Mouse (Mus musculus) forebrain, embryonic 11.5 days (tissue): ENCODE measurements at regions not wholly inside any gene's neighbourhood (a gene's known extent, or its start where the extent isn't known, plus 50 kb on each side); places are given as distances from the start of the nearest gene placed in this dataset.
A peak's percentile ranks its signal among the peaks of the same experiment; 100 is the strongest.

Experiments
- ATAC-seq: fragments of 200-750 bp; cut with Nextera tagmentation; replicated peaks from 2 replicates; pipeline ENCODE4 v1.8.0; 2017; ENCODE audit warnings: moderate TSS enrichment; ENCODE audit not compliant: low FRiP score
- DNase-seq: peaks from one replicate; pipeline ENCODE4 v3.0.0-alpha.2; 2017; ENCODE audit warnings: low spot score
- H3K27ac ChIP-seq: fragments of 300-500 bp; sonication (generic); 2 replicates; pipeline ENCODE4 v1.5.1; 2014; ENCODE audit warnings: low read depth, low read length
- H3K27me3 ChIP-seq: fragments of 300-500 bp; sonication (generic); 2 replicates; pipeline ENCODE4 v1.6.1; 2014; ENCODE audit warnings: mild to moderate bottlenecking, low read length, mixed read lengths; ENCODE audit not compliant: control insufficient read depth, insufficient read depth
- H3K36me3 ChIP-seq: fragments of 300-500 bp; sonication (generic); 2 replicates; pipeline ENCODE4 v1.6.1; 2014; ENCODE audit warnings: mild to moderate bottlenecking, low read length, moderate library complexity, mixed read lengths; ENCODE audit not compliant: control insufficient read depth, insufficient read depth
- H3K4me1 ChIP-seq: fragments of 300-500 bp; sonication (generic); replicated peaks from 2 replicates; pipeline ENCODE4 v1.6.1; 2014; ENCODE audit warnings: low read length, mixed read lengths; ENCODE audit not compliant: control insufficient read depth, insufficient read depth
- H3K4me2 ChIP-seq: fragments of 300-500 bp; sonication (generic); 2 replicates; pipeline ENCODE4 v1.6.1; 2014; ENCODE audit warnings: low read depth, mild to moderate bottlenecking, low read length, moderate library complexity, mixed read lengths; ENCODE audit not compliant: severe bottlenecking
- H3K4me3 ChIP-seq: fragments of 300-500 bp; sonication (generic); 2 replicates; pipeline ENCODE4 v1.5.1; 2014; ENCODE audit warnings: low read depth, low read length
- H3K9ac ChIP-seq: fragments of 300-500 bp; sonication (generic); 2 replicates; pipeline ENCODE4 v1.6.1; 2014; ENCODE audit warnings: low read length
- H3K9me3 ChIP-seq: fragments of 300-500 bp; sonication (generic); 2 replicates; pipeline ENCODE4 v1.6.1; 2016; ENCODE audit warnings: low read length, mixed read lengths; ENCODE audit not compliant: control insufficient read depth
- WGBS: fragments of 180-500 bp; shearing (Covaris S2); extraction: QIAGEN DNeasy Blood & Tissue Kit; methylation state at CpG from one replicate; pipeline ENCODE4 v1.1.7; 2014; 5-methylcytosine and 5-hydroxymethylcytosine counted together

GRCm38 (mm10) chr1:72944805-72945749 lies 70.4 kb upstream of the Igfbp5 start:
- peaks cover 10% of the 10 kb centered on the region for H3K4me1 ChIP-seq
- WGBS = 7% methylated on average over 21 of the region's 21 CpGs
- H3K4me2 ChIP-seq = peak overlapping the region; percentile 46
- no peak overlapping the region for H3K27ac ChIP-seq
- no peaks in the 10 kb centered on the region for H3K27me3 ChIP-seq
- H3K9ac ChIP-seq = peak overlapping the region; percentile 12; the same call in 1 of the 2 replicates
- H3K9me3 ChIP-seq = no peaks in the 10 kb centered on the region
- DNase-seq (no peak), ATAC-seq (peak; percentile 51; the same call in 1 of the 2 replicates)
- H3K36me3 ChIP-seq = no peaks in the 10 kb centered on the region
- peak overlapping the region; percentile 3; the same call in 1 of the 2 replicates for H3K4me3 ChIP-seq

DNA sequence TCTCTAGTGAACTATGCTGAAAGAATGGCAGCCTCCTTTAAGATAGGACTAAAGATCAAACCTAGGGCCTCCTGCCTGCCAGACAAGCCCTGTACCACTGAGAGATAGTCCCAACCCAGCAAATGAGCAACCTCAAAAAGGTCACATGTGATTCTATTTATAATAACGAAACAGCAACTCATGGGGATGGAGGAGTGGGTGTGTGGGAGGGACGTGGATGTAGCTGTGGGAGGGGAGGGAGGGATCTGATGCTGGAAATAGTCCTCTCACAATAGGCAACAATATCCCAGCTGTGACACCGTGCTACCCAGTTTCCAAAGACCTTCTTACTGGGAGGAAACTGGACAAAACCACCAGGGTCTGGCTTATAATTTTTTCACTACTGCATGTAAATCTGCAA lies 69.5 kb upstream of the Igfbp5 start:
- DNase-seq = no peak
- Histone ChIP-seq H3K9me3 (no peaks in the 10 kb centered on the region), H3K9ac (no peak overlapping the region), H3K4me1 (peaks cover 10% of the 10 kb centered on the region), H3K4me3 (no peak overlapping the region), H3K27me3 (no peaks in the 10 kb centered on the region), H3K4me2 (no peak overlapping the region), H3K36me3 (no peaks in the 10 kb centered on the region), H3K27ac (no peak overlapping the region)
- ATAC-seq = no peak
- WGBS = 49% methylated on average over 3 of the region's 3 CpGs

DNA sequence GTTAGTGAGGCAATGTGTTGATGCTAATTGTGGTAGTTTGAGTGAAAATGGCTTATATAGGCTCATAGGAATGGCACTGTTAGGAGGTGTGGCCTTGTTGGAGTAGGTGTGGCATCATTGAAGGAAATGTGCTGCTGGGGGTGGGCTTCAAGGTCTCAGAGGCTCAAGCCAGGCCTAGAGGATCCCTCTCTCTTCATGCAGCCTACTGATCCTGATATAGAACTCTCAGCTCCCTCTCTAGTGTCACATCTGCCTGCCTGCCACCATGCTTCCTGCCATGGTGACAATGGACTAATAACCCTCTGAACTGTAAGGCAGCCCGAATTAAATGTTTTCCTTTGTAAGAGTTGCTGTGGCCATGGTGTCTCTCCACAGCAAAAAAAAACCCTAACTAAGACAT lies 68.4 kb upstream of the Igfbp5 start:
- ATAC-seq (no peak), DNase-seq (no peak)
- H3K9me3 ChIP-seq = no peaks in the 10 kb centered on the region
- no peak overlapping the region for H3K27ac ChIP-seq
- no peak overlapping the region for H3K4me2 ChIP-seq
- no peaks in the 10 kb centered on the region for H3K36me3 ChIP-seq
- H3K4me1 ChIP-seq = peaks cover 10% of the 10 kb centered on the region
- no peak overlapping the region for H3K9ac ChIP-seq
- WGBS = 96% methylated on average over 1 of the region's 1 CpGs
- no peak overlapping the region for H3K4me3 ChIP-seq
- no peaks in the 10 kb centered on the region for H3K27me3 ChIP-seq

- no peak overlapping the region for H3K27ac ChIP-seq
- no peaks in the 10 kb centered on the region for H3K27me3 ChIP-seq
- WGBS = 93% methylated on average over 9 of the region's 9 CpGs
- H3K4me1 ChIP-seq = peaks cover 10% of the 10 kb centered on the region
- DNase-seq = no peak
- H3K4me3 ChIP-seq = no peak overlapping the region
- no peaks in the 10 kb centered on the region for H3K36me3 ChIP-seq
- H3K9ac ChIP-seq = no peak overlapping the region
- no peaks in the 10 kb centered on the region for H3K9me3 ChIP-seq
- no peak for ATAC-seq
- H3K4me2 ChIP-seq = no peak overlapping the region
Observed at GRCm38 (mm10) chr1:72942351-72942750, 67.7 kb upstream of the Igfbp5 start.

- H3K36me3 ChIP-seq = no peaks in the 10 kb centered on the region
Observed at GRCm38 (mm10) chr1:72939948-72940347, 65.3 kb upstream of the Igfbp5 start.

GRCm38 (mm10) chr1:72936681-72937465 lies 62.2 kb upstream of the Igfbp5 start:
- Histone ChIP-seq H3K27me3 (no peaks in the 10 kb centered on the region), H3K4me1 (no peaks in the 10 kb centered on the region), H3K9ac (no peak overlapping the region), H3K4me3 (no peak overlapping the region), H3K36me3 (no peaks in the 10 kb centered on the region), H3K4me2 (no peak overlapping the region), H3K9me3 (no peaks in the 10 kb centered on the region), H3K27ac (no peak overlapping the region)
- ATAC-seq (no peak), DNase-seq (no peak)
- 88% methylated on average over 5 of the region's 5 CpGs for WGBS

More at GRCm38 (mm10) chr1:72939948-72940347, 65.3 kb upstream of the Igfbp5 start:
- 89% methylated on average over 1 of the region's 1 CpGs for WGBS
- Histone ChIP-seq H3K27me3 (no peaks in the 10 kb centered on the region), H3K27ac (no peak overlapping the region), H3K9me3 (no peaks in the 10 kb centered on the region), H3K4me1 (peaks cover 2% of the 10 kb centered on the region), H3K4me3 (no peak overlapping the region), H3K4me2 (no peak overlapping the region), H3K9ac (no peak overlapping the region)
- no peak for ATAC-seq
- DNase-seq = no peak

DNA sequence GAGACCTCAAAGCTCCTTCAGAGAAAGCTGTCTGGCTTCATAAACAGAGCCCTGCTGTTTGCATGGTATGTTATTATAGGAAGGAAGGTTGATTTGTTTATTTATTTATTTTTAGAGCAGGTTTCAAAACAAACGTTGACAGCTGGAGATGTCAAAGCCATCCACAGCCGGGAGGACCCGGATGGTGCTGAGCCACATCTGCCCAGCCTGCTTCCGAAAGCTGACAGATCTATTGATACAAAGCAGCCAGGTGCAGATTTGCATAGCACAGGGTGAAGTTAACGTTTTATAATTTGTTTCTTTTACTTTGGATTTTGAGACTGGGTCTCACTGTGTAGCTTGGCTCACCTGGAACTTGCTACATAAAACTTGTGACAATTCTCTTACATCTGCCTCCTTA lies 61.5 kb upstream of the Igfbp5 start:
- H3K4me2 ChIP-seq = no peak overlapping the region
- H3K36me3 ChIP-seq = no peaks in the 10 kb centered on the region
- no peaks in the 10 kb centered on the region for H3K4me1 ChIP-seq
- H3K27me3 ChIP-seq = no peaks in the 10 kb centered on the region
- H3K27ac ChIP-seq = no peak overlapping the region
- no peak overlapping the region for H3K4me3 ChIP-seq
- DNase-seq (no peak), ATAC-seq (no peak)
- H3K9me3 ChIP-seq = no peaks in the 10 kb centered on the region
- 66% methylated on average over 5 of the region's 5 CpGs for WGBS
- no peak overlapping the region for H3K9ac ChIP-seq

DNA sequence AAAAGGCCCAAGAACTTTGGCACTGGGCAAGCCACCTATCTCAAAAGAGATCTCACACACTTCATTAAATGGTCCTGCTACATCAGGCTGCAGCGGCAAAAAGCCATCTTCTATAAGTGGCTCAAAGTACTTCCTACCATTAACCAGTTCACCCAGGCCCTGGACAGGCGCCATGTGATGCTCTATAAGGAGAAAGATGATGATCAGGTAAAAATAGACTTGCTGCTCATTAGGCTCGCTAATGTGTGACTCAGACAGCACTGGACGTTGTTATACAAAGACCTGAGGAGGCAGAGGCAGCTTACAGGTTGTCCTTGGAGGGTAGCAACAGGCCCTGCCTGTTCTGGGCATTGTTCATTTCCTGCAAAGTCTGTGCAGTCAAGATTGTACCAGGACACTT lies 60.4 kb upstream of the Igfbp5 start:
- Histone ChIP-seq H3K4me3 (no peak overlapping the region), H3K27me3 (no peaks in the 10 kb centered on the region), H3K27ac (no peak overlapping the region), H3K36me3 (no peaks in the 10 kb centered on the region), H3K4me1 (no peaks in the 10 kb centered on the region), H3K9me3 (no peaks in the 10 kb centered on the region), H3K9ac (no peak overlapping the region), H3K4me2 (no peak overlapping the region)
- ATAC-seq (no peak), DNase-seq (no peak)
- WGBS = 79% methylated on average over 4 of the region's 4 CpGs
